Mouse (Mus musculus) stomach, embryonic 16.5 days (tissue): ENCODE results near the gene Cdhr1. TPM values are rescaled to one million over a fixed set of nuclear protein-coding genes. Genes with fewer than 3 reads are reported as not detected.

Experiments used
- ATAC-seq: fragments of 200-750 bp; cut with Nextera tagmentation; 2 replicates; pipeline ENCODE4 v1.8.0; 2017; ENCODE audit warnings: moderate number of reproducible peaks, moderate TSS enrichment; ENCODE audit not compliant: insufficient read depth, low FRiP score
- H3K27ac ChIP-seq: fragments of 300-500 bp; sonication (generic); 2 replicates; pipeline ENCODE4 v1.5.1; 2014; ENCODE audit warnings: low read length
- H3K27me3 ChIP-seq: fragments of 300-500 bp; sonication (generic); 2 replicates; pipeline ENCODE4 v1.6.1; 2014; ENCODE audit warnings: low read length, control low read depth, mixed read lengths; ENCODE audit not compliant: control insufficient read depth, insufficient read depth
- H3K36me3 ChIP-seq: fragments of 300-500 bp; sonication (generic); 2 replicates; pipeline ENCODE4 v1.6.1; 2014; ENCODE audit warnings: low read length; ENCODE audit not compliant: control insufficient read depth, insufficient read depth
- H3K4me1 ChIP-seq: fragments of 300-500 bp; sonication (generic); 2 replicates; pipeline ENCODE4 v1.6.1; 2014; ENCODE audit warnings: low read length, control low read depth, mixed read lengths; ENCODE audit not compliant: control insufficient read depth, insufficient read depth
- H3K4me2 ChIP-seq: fragments of 300-500 bp; sonication (generic); 2 replicates; pipeline ENCODE4 v1.6.1; 2014; ENCODE audit warnings: low read depth, low read length, mixed read lengths
- H3K4me3 ChIP-seq: fragments of 300-500 bp; sonication (generic); replicated peaks from 2 replicates; pipeline ENCODE4 v1.5.1; 2014; ENCODE audit warnings: mild to moderate bottlenecking, low read length
- H3K9ac ChIP-seq: fragments of 300-500 bp; sonication (generic); 2 replicates; pipeline ENCODE4 v1.6.1; 2014; ENCODE audit warnings: low read length
- H3K9me3 ChIP-seq: fragments of 300-500 bp; sonication (generic); replicated peaks from 2 replicates; pipeline ENCODE4 v1.6.1; 2016; ENCODE audit warnings: low read length, control low read depth; ENCODE audit not compliant: control insufficient read depth
- WGBS: fragments of 180-500 bp; shearing (Covaris S2); extraction: QIAGEN DNeasy Blood & Tissue Kit; methylation state at CpG from one replicate; pipeline ENCODE4 v1.1.7; 2014; 5-methylcytosine and 5-hydroxymethylcytosine counted together
- polyA plus RNA-seq: library from polyadenylated mRNA; unstranded; fragments of >200 nt; fragmentation: Nextera tagmentation; extraction: Ambion mirVana; gene quantifications from 2 replicates; pipeline ENCODE4 v1.2.1, GENCODE M21; 2015

Cdhr1 gene
- polyA plus RNA-seq, 1 experiment from 2014 or later = 0.27 TPM

- H3K9me3 ChIP-seq = no peaks in the 10 kb centered on the region
- H3K27me3 ChIP-seq = peaks cover 10% of the 10 kb centered on the region
- ATAC-seq = no peak
- H3K4me2 ChIP-seq = no peak overlapping the region
- no peak overlapping the region for H3K4me3 ChIP-seq
- WGBS = 74% methylated on average over 3 of the region's 3 CpGs
- H3K27ac ChIP-seq = no peak overlapping the region
- no peaks in the 10 kb centered on the region for H3K36me3 ChIP-seq
- H3K4me1 ChIP-seq = peaks cover 10% of the 10 kb centered on the region; the same call in 1 of the 2 replicates
- no peak overlapping the region for H3K9ac ChIP-seq
These were observed 4.3 kb upstream of the Cdhr1 start for GRCm38 (mm10) chr14:37102484-37102883.

GRCm38 (mm10) chr14:37101531-37101930 lies 3.4 kb upstream of the Cdhr1 start:
- no peak overlapping the region for H3K27ac ChIP-seq
- H3K4me3 ChIP-seq = no peak overlapping the region
- H3K36me3 ChIP-seq = no peaks in the 10 kb centered on the region
- peaks cover 18% of the 10 kb centered on the region for H3K27me3 ChIP-seq
- H3K9ac ChIP-seq = no peak overlapping the region
- H3K9me3 ChIP-seq = no peaks in the 10 kb centered on the region
- ATAC-seq = no peak
- H3K4me1 ChIP-seq = peaks cover 10% of the 10 kb centered on the region; the same call in 1 of the 2 replicates
- 53% methylated on average over 5 of the region's 5 CpGs for WGBS
- H3K4me2 ChIP-seq = no peak overlapping the region

- no peak for ATAC-seq
- Histone ChIP-seq H3K4me2 (no peak overlapping the region), H3K36me3 (no peaks in the 10 kb centered on the region), H3K4me1 (0 out of 2 replicates have a peak, but pooled peaks cover 4% of the 10 kb centered on the region), H3K9ac (no peak overlapping the region), H3K9me3 (no peaks in the 10 kb centered on the region), H3K4me3 (no peak overlapping the region), H3K27ac (no peak overlapping the region), H3K27me3 (peaks cover 21% of the 10 kb centered on the region)
- 69% methylated on average over 4 of the region's 4 CpGs for WGBS
These were observed 2.6 kb downstream of the Cdhr1 start for GRCm38 (mm10) chr14:37095556-37095955.

GRCm38 (mm10) chr14:37094436-37094835 lies 3.7 kb downstream of the Cdhr1 start:
- Histone ChIP-seq H3K4me2 (no peak overlapping the region), H3K27ac (no peak overlapping the region), H3K4me3 (no peak overlapping the region), H3K9ac (no peak overlapping the region), H3K36me3 (no peaks in the 10 kb centered on the region), H3K27me3 (peaks cover 21% of the 10 kb centered on the region), H3K9me3 (no peaks in the 10 kb centered on the region), H3K4me1 (0 out of 2 replicates have a peak, but pooled peaks cover 4% of the 10 kb centered on the region)
- 57% methylated on average over 6 of the region's 6 CpGs for WGBS
- no peak for ATAC-seq

- Histone ChIP-seq H3K9ac (no peak overlapping the region), H3K36me3 (no peaks in the 10 kb centered on the region), H3K4me3 (no peak overlapping the region), H3K4me1 (no peaks in the 10 kb centered on the region), H3K27me3 (no peaks in the 10 kb centered on the region), H3K9me3 (no peaks in the 10 kb centered on the region), H3K4me2 (no peak overlapping the region), H3K27ac (no peak overlapping the region)
- ATAC-seq = no peak
- WGBS = 23% methylated on average over 4 of the region's 4 CpGs
These were observed 14.4 kb downstream of the Cdhr1 start for GRCm38 (mm10) chr14:37083755-37084154.

GRCm38 (mm10) chr14:37080724-37081123 lies 17.4 kb downstream of the Cdhr1 start:
- H3K4me2 ChIP-seq = no peak overlapping the region
- WGBS = 68% methylated on average over 1 of the region's 1 CpGs
- H3K27me3 ChIP-seq = no peaks in the 10 kb centered on the region
- H3K4me3 ChIP-seq = no peak overlapping the region
- H3K27ac ChIP-seq = no peak overlapping the region
- no peaks in the 10 kb centered on the region for H3K36me3 ChIP-seq
- H3K9me3 ChIP-seq = no peaks in the 10 kb centered on the region
- H3K9ac ChIP-seq = no peak overlapping the region
- ATAC-seq = no peak
- H3K4me1 ChIP-seq = no peaks in the 10 kb centered on the region

GRCm38 (mm10) chr14:37068516-37068915 lies 29.6 kb downstream of the Cdhr1 start:
- Histone ChIP-seq H3K27ac (no peak overlapping the region), H3K36me3 (no peaks in the 10 kb centered on the region), H3K4me1 (no peaks in the 10 kb centered on the region), H3K4me3 (no peak overlapping the region), H3K4me2 (no peak overlapping the region), H3K27me3 (no peaks in the 10 kb centered on the region), H3K9ac (no peak overlapping the region), H3K9me3 (no peaks in the 10 kb centered on the region)
- WGBS = 17% methylated on average over 9 of the region's 9 CpGs
- no peak for ATAC-seq

GRCm38 (mm10) chr14:37067629-37068028 lies 30.5 kb downstream of the Cdhr1 start, which contains the start of gene Lrit2:
Lrit2 (plus strand) TSS chr14:37067929.
- H3K9me3 ChIP-seq = no peaks in the 10 kb centered on the region
- H3K4me1 ChIP-seq = no peaks in the 10 kb centered on the region
- no peak within 1 kb of the TSS for H3K4me3 ChIP-seq
- WGBS = 74% methylated on average over 5 of the region's 5 CpGs
- H3K9ac ChIP-seq = no peak within 1 kb of the TSS
- no peak for ATAC-seq
- no peaks in the 10 kb centered on the region for H3K36me3 ChIP-seq
- H3K4me2 ChIP-seq = no peak within 1 kb of the TSS
- H3K27ac ChIP-seq = no peak within 1 kb of the TSS
- H3K27me3 ChIP-seq = no peaks in the 10 kb centered on the region

GRCm38 (mm10) chr14:37066636-37067035 lies 31.5 kb downstream of the Cdhr1 start:
- WGBS = 46% methylated on average over 2 of the region's 2 CpGs
- Histone ChIP-seq H3K9ac (no peak overlapping the region), H3K27me3 (no peaks in the 10 kb centered on the region), H3K27ac (no peak overlapping the region), H3K4me1 (no peaks in the 10 kb centered on the region), H3K4me3 (no peak overlapping the region), H3K4me2 (no peak overlapping the region), H3K9me3 (no peaks in the 10 kb centered on the region), H3K36me3 (no peaks in the 10 kb centered on the region)
- ATAC-seq = no peak

GRCm38 (mm10) chr14:37064849-37065248 lies 33.3 kb downstream of the Cdhr1 start:
- H3K4me2 ChIP-seq = no peak overlapping the region
- ATAC-seq = no peak
- no peaks in the 10 kb centered on the region for H3K9me3 ChIP-seq
- no peak overlapping the region for H3K9ac ChIP-seq
- H3K27ac ChIP-seq = no peak overlapping the region
- H3K27me3 ChIP-seq = no peaks in the 10 kb centered on the region
- no peaks in the 10 kb centered on the region for H3K4me1 ChIP-seq
- 55% methylated on average over 2 of the region's 2 CpGs for WGBS
- H3K4me3 ChIP-seq = no peak overlapping the region
- no peaks in the 10 kb centered on the region for H3K36me3 ChIP-seq
